Mouse (Mus musculus): ENCODE data around the gene Ehmt2. TPM values are rescaled to one million over a fixed set of nuclear protein-coding genes. Genes with fewer than 3 reads are reported as not detected.

Ehmt2 gene
- polyA plus RNA-seq (2014; fragmentation: Illumina TruSeq; extraction: RNeasy Lipid Tissue Mini Kit (QIAGEN cat#74804); ENCODE audit: low read depth, low replicate concordance), result 25.4 TPM

GRCm38 (mm10) chr17:34898160-34898586 lies at the start of gene Ehmt2, which contains the start of gene C2:
Gene Ehmt2, plus strand, starts transcription at chr17:34898469.
Gene C2, minus strand, starts transcription at chr17:34898265.

DNA sequence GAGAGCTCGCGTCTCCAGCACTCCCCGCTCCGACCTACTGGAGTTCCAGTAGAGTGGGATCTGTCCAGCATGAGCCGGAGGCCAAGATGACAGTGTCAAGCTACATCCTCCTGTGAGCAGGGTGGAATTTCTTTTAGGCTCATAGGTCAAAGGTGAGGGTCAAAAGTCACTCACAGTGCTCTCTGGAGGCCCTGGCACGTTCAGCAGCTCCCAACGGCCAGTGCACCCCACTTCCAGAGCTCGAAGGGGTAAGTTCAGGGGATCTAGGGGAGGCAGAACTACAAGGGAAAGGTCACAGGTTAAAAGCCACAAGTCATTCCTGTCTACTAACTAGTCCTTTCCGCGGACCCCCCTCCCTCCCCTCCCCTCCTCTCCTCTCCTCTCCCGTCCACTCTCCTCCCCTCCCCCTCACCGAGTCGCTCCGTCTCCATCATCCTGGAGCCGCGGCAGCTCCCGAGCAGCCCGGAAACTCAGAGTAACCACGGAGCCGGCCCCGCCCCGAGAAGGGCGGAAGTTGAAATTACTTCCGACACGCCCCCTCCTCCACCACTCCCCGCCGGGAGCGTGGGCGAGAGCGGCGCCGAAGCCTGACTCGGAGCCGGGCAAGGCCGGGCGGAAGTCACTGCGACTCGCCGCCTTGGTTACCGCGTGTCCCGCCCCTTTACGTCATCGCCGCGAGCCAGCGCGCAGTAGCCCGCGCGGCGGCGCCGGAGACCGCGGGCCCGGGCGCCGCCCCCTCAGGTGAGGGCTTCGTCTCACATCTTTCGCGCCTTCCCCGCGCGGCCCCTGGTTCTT lies 48.4 kb upstream of the Ehmt2 start, which contains the start of the genes Skiv2l and Nelfe:
Gene Skiv2l (minus strand): TSS at position 489 of the 795 bp plus-strand sequence.
Gene Nelfe (plus strand): TSS at position 670 of the 795 bp plus-strand sequence.

GRCm38 (mm10) chr17:34862416-34863081 lies 35.7 kb upstream of the Ehmt2 start, which contains the start of gene Cfb:
Gene Cfb, minus strand, starts transcription at chr17:34862518.

GRCm38 (mm10) chr17:34879336-34879879 lies 18.9 kb upstream of the Ehmt2 start, which contains the start of gene Zbtb12:
Gene Zbtb12, plus strand, starts transcription at chr17:34879483.

DNA sequence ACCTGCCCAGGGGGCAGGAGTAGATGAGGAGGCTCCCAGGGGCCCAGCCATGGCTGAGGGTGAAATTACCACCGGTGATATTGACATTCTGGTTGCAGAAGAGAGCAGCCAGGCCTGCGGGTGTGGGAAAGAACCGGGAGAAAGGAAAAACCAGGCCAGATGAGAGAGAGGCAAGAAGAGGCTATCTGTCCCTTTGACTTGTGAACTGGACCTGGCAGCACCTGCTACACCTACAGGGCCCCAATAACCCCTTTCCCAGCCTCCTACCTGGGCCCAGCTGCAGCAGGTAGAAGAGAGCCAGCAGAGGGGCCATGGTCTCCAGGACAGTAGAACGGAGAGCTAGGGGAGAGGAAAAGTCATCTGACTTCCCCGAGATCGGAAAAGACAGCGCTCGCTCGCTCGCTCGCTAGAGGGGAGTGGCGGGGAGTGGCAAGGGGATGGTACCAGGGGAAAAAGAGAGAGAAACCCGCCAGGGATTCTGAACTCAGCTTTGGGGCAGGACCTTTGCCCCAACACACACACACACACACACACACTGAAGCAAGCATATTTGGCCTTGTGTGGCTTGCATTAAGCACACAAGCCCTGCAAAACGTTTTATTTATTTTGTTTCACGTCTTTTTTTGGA lies 16.5 kb upstream of the Ehmt2 start, which contains the start of gene Gm20547:
Gene Gm20547 (minus strand): TSS at position 360 of the 628 bp plus-strand sequence.

GRCm38 (mm10) chr17:34913930-34914665 lies 15.8 kb downstream of the Ehmt2 start, which contains the start of gene Slc44a4:
Gene Slc44a4, plus strand, starts transcription at chr17:34914466.

DNA sequence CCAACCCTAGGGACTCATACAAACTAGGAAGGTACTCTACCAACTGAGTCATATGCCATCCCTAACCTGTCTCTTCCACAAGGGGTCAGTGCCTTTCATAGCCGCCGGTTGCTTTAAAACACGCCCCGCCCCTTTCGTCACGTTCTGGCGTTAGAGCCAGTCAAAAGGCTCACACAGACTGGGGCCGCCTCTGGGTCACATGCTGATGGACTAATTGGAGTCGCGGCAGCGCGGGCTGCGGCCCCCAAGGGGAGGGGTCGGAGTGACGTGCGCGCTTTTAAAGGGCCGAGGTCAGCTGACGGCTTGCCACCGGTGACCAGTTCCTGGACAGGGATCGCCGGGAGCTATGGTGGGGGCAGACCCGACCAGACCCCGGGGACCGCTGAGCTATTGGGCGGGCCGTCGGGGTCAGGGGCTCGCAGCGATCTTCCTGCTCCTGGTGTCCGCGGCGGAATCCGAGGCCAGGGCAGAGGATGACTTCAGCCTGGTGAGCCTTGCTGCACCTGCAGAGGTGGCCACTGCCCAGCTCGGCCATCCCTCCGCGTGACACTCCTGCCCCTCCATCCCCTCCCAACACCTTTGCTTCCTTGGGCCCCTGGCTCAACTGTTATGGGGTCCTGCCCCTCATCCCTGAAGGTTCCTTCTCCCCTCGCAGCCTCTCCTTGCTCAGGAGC lies 32.9 kb downstream of the Ehmt2 start, which contains the start of gene Neu1:
Gene Neu1 (plus strand): TSS at position 193 of the 674 bp plus-strand sequence.

DNA sequence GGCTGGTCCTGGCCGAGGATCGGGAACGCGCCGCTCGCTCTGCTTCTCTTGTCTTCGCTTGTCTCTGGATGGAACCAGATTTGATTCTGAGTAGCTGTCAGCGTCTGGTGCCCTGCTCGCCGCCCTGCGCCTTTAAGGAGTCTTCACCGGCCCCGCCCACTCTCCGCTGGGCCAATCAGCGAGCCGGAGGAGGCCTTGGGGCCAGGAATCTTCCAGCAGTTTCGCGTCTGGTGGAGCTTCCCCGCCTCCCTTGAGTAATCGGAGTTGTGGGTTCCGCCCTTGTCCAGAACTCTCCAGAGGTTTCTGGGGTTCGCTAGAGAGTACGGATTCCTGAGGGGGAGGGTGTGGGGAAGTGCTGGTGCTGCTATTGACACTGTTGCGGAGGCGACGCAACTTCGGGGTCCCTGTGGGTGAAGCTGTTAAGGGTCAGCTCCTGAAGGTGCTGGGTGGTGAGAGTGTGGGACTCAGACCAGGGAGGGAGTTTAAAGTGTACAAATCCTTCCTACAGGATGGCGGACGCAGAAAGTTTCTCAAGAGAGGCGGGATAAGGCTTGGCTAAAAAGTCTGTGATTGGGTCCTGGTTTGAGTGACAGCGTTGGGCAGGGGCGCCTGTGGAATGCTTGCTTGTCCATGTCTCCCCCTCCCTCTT lies 61.0 kb downstream of the Ehmt2 start, which contains the start of gene Hspa1b:
Gene Hspa1b (minus strand): TSS at position 109 of the 649 bp plus-strand sequence.

Other genes starting within 250 kb of the Ehmt2 start
- gene Tnxb, start 227.9 kb upstream of the Ehmt2 start, polyA plus RNA-seq (2014; fragmentation: Illumina TruSeq; extraction: RNeasy Lipid Tissue Mini Kit (QIAGEN cat#74804); ENCODE audit: low read depth, low replicate concordance), result not detected
- 1.2 TPM for gene C4b, start 154.6 kb upstream of the Ehmt2 start, polyA plus RNA-seq (2014; fragmentation: Illumina TruSeq; extraction: RNeasy Lipid Tissue Mini Kit (QIAGEN cat#74804); ENCODE audit: low read depth, low replicate concordance)
- not detected for gene Cyp21a1, start 93.9 kb upstream of the Ehmt2 start, polyA plus RNA-seq (2014; fragmentation: Illumina TruSeq; extraction: RNeasy Lipid Tissue Mini Kit (QIAGEN cat#74804); ENCODE audit: low read depth, low replicate concordance)
- 8.2 TPM for gene Stk19, start 61.5 kb upstream of the Ehmt2 start, polyA plus RNA-seq (2014; fragmentation: Illumina TruSeq; extraction: RNeasy Lipid Tissue Mini Kit (QIAGEN cat#74804); ENCODE audit: low read depth, low replicate concordance)
- gene Dxo, start 61.5 kb upstream of the Ehmt2 start, polyA plus RNA-seq (2014; fragmentation: Illumina TruSeq; extraction: RNeasy Lipid Tissue Mini Kit (QIAGEN cat#74804); ENCODE audit: low read depth, low replicate concordance), result 5.8 TPM
- gene Skiv2l, start 48.3 kb upstream of the Ehmt2 start, polyA plus RNA-seq (2014; fragmentation: Illumina TruSeq; extraction: RNeasy Lipid Tissue Mini Kit (QIAGEN cat#74804); ENCODE audit: low read depth, low replicate concordance), result 7.9 TPM
- gene Nelfe, start 48.1 kb upstream of the Ehmt2 start, polyA plus RNA-seq (2014; fragmentation: Illumina TruSeq; extraction: RNeasy Lipid Tissue Mini Kit (QIAGEN cat#74804); ENCODE audit: low read depth, low replicate concordance), result 10.0 TPM
- 0.43 TPM for gene Cfb, start 36.0 kb upstream of the Ehmt2 start, polyA plus RNA-seq (2014; fragmentation: Illumina TruSeq; extraction: RNeasy Lipid Tissue Mini Kit (QIAGEN cat#74804); ENCODE audit: low read depth, low replicate concordance)
- 0.18 TPM for gene Zbtb12, start 19.0 kb upstream of the Ehmt2 start, polyA plus RNA-seq (2014; fragmentation: Illumina TruSeq; extraction: RNeasy Lipid Tissue Mini Kit (QIAGEN cat#74804); ENCODE audit: low read depth, low replicate concordance)
- gene Gm20547, start 16.4 kb upstream of the Ehmt2 start, polyA plus RNA-seq (2014; fragmentation: Illumina TruSeq; extraction: RNeasy Lipid Tissue Mini Kit (QIAGEN cat#74804); ENCODE audit: low read depth, low replicate concordance), result 0.08 TPM
- gene C2, start 204 bp upstream of the Ehmt2 start, polyA plus RNA-seq (2014; fragmentation: Illumina TruSeq; extraction: RNeasy Lipid Tissue Mini Kit (QIAGEN cat#74804); ENCODE audit: low read depth, low replicate concordance), result 6.5 TPM
- not detected for gene Slc44a4, start 16.0 kb downstream of the Ehmt2 start, polyA plus RNA-seq (2014; fragmentation: Illumina TruSeq; extraction: RNeasy Lipid Tissue Mini Kit (QIAGEN cat#74804); ENCODE audit: low read depth, low replicate concordance)
- 0.41 TPM for gene Neu1, start 32.8 kb downstream of the Ehmt2 start, polyA plus RNA-seq (2014; fragmentation: Illumina TruSeq; extraction: RNeasy Lipid Tissue Mini Kit (QIAGEN cat#74804); ENCODE audit: low read depth, low replicate concordance)
- 0.56 TPM for gene Hspa1b, start 60.8 kb downstream of the Ehmt2 start, polyA plus RNA-seq (2014; fragmentation: Illumina TruSeq; extraction: RNeasy Lipid Tissue Mini Kit (QIAGEN cat#74804); ENCODE audit: low read depth, low replicate concordance)
- not detected for gene Gm20481, start 71.4 kb downstream of the Ehmt2 start, polyA plus RNA-seq (2014; fragmentation: Illumina TruSeq; extraction: RNeasy Lipid Tissue Mini Kit (QIAGEN cat#74804); ENCODE audit: low read depth, low replicate concordance)
- gene Hspa1a, start 73.7 kb downstream of the Ehmt2 start, polyA plus RNA-seq (2014; fragmentation: Illumina TruSeq; extraction: RNeasy Lipid Tissue Mini Kit (QIAGEN cat#74804); ENCODE audit: low read depth, low replicate concordance), result 0.57 TPM
- gene Hspa1l, start 74.2 kb downstream of the Ehmt2 start, polyA plus RNA-seq (2014; fragmentation: Illumina TruSeq; extraction: RNeasy Lipid Tissue Mini Kit (QIAGEN cat#74804); ENCODE audit: low read depth, low replicate concordance), result 215 TPM
- 115 TPM for gene Lsm2, start 83.4 kb downstream of the Ehmt2 start, polyA plus RNA-seq (2014; fragmentation: Illumina TruSeq; extraction: RNeasy Lipid Tissue Mini Kit (QIAGEN cat#74804); ENCODE audit: low read depth, low replicate concordance)
- gene Vars, start 102.5 kb downstream of the Ehmt2 start, polyA plus RNA-seq (2014; fragmentation: Illumina TruSeq; extraction: RNeasy Lipid Tissue Mini Kit (QIAGEN cat#74804); ENCODE audit: low read depth, low replicate concordance), result 53.6 TPM
- gene Vwa7, start 118.1 kb downstream of the Ehmt2 start, polyA plus RNA-seq (2014; fragmentation: Illumina TruSeq; extraction: RNeasy Lipid Tissue Mini Kit (QIAGEN cat#74804); ENCODE audit: low read depth, low replicate concordance), result 0.15 TPM
- gene Sapcd1, start 129.5 kb downstream of the Ehmt2 start, polyA plus RNA-seq (2014; fragmentation: Illumina TruSeq; extraction: RNeasy Lipid Tissue Mini Kit (QIAGEN cat#74804); ENCODE audit: low read depth, low replicate concordance), result not detected
- 8.7 TPM for gene Msh5, start 148.3 kb downstream of the Ehmt2 start, polyA plus RNA-seq (2014; fragmentation: Illumina TruSeq; extraction: RNeasy Lipid Tissue Mini Kit (QIAGEN cat#74804); ENCODE audit: low read depth, low replicate concordance)
- 10.5 TPM for gene Clic1, start 151.5 kb downstream of the Ehmt2 start, polyA plus RNA-seq (2014; fragmentation: Illumina TruSeq; extraction: RNeasy Lipid Tissue Mini Kit (QIAGEN cat#74804); ENCODE audit: low read depth, low replicate concordance)
- gene Ddah2, start 160.6 kb downstream of the Ehmt2 start, polyA plus RNA-seq (2014; fragmentation: Illumina TruSeq; extraction: RNeasy Lipid Tissue Mini Kit (QIAGEN cat#74804); ENCODE audit: low read depth, low replicate concordance), result 0.56 TPM
- gene Ly6g6c, start 166.9 kb downstream of the Ehmt2 start, polyA plus RNA-seq (2014; fragmentation: Illumina TruSeq; extraction: RNeasy Lipid Tissue Mini Kit (QIAGEN cat#74804); ENCODE audit: low read depth, low replicate concordance), result 19.3 TPM
- 1.5 TPM for gene Mpig6b, start 167.7 kb downstream of the Ehmt2 start, polyA plus RNA-seq (2014; fragmentation: Illumina TruSeq; extraction: RNeasy Lipid Tissue Mini Kit (QIAGEN cat#74804); ENCODE audit: low read depth, low replicate concordance)
- not detected for gene Ly6g6e, start 178.4 kb downstream of the Ehmt2 start, polyA plus RNA-seq (2014; fragmentation: Illumina TruSeq; extraction: RNeasy Lipid Tissue Mini Kit (QIAGEN cat#74804); ENCODE audit: low read depth, low replicate concordance)
- not detected for gene Ly6g6d, start 179.6 kb downstream of the Ehmt2 start, polyA plus RNA-seq (2014; fragmentation: Illumina TruSeq; extraction: RNeasy Lipid Tissue Mini Kit (QIAGEN cat#74804); ENCODE audit: low read depth, low replicate concordance)
- gene Ly6g6f, start 187.1 kb downstream of the Ehmt2 start, polyA plus RNA-seq (2014; fragmentation: Illumina TruSeq; extraction: RNeasy Lipid Tissue Mini Kit (QIAGEN cat#74804); ENCODE audit: low read depth, low replicate concordance), result not detected
- gene Abhd16a, start 190.8 kb downstream of the Ehmt2 start, polyA plus RNA-seq (2014; fragmentation: Illumina TruSeq; extraction: RNeasy Lipid Tissue Mini Kit (QIAGEN cat#74804); ENCODE audit: low read depth, low replicate concordance), result 8.2 TPM
- gene Ly6g5c, start 209.8 kb downstream of the Ehmt2 start, polyA plus RNA-seq (2014; fragmentation: Illumina TruSeq; extraction: RNeasy Lipid Tissue Mini Kit (QIAGEN cat#74804); ENCODE audit: low read depth, low replicate concordance), result not detected
- not detected for gene Ly6g5b, start 217.0 kb downstream of the Ehmt2 start, polyA plus RNA-seq (2014; fragmentation: Illumina TruSeq; extraction: RNeasy Lipid Tissue Mini Kit (QIAGEN cat#74804); ENCODE audit: low read depth, low replicate concordance)
- 8.7 TPM for gene Gpank1, start 223.0 kb downstream of the Ehmt2 start, polyA plus RNA-seq (2014; fragmentation: Illumina TruSeq; extraction: RNeasy Lipid Tissue Mini Kit (QIAGEN cat#74804); ENCODE audit: low read depth, low replicate concordance)
- 948 TPM for gene Csnk2b, start 223.6 kb downstream of the Ehmt2 start, polyA plus RNA-seq (2014; fragmentation: Illumina TruSeq; extraction: RNeasy Lipid Tissue Mini Kit (QIAGEN cat#74804); ENCODE audit: low read depth, low replicate concordance)
- gene D17H6S53E, start 227.9 kb downstream of the Ehmt2 start, polyA plus RNA-seq (2014; fragmentation: Illumina TruSeq; extraction: RNeasy Lipid Tissue Mini Kit (QIAGEN cat#74804); ENCODE audit: low read depth, low replicate concordance), result 0.28 TPM
- gene Apom, start 233.6 kb downstream of the Ehmt2 start, polyA plus RNA-seq (2014; fragmentation: Illumina TruSeq; extraction: RNeasy Lipid Tissue Mini Kit (QIAGEN cat#74804); ENCODE audit: low read depth, low replicate concordance), result not detected
- gene Bag6, start 236.7 kb downstream of the Ehmt2 start, polyA plus RNA-seq (2014; fragmentation: Illumina TruSeq; extraction: RNeasy Lipid Tissue Mini Kit (QIAGEN cat#74804); ENCODE audit: low read depth, low replicate concordance), result 44.2 TPM

All from testis, adult 10 weeks (tissue).